Mouse (Mus musculus) liver, adult 2 months (tissue): ENCODE measurements around the gene Dclre1b.

Experiments
- CTCF ChIP-seq: fragments of 200-500 bp; IDR thresholded peaks from 2 replicates; pipeline ENCODE4 v1.5.1; 2011; ENCODE audit warnings: low read depth, low read length, control low read depth
- POLR2A ChIP-seq: fragments of 200-500 bp; IDR thresholded peaks from 2 replicates; pipeline ENCODE4 v1.6.1; 2011; ENCODE audit warnings: low read length, control low read depth; ENCODE audit not compliant: insufficient read depth; ENCODE audit errors: extremely low read depth

GRCm38 (mm10) chr3:103827548-103827947 is 18.3 kb upstream of the Dclre1b start:
- TF ChIP-seq POLR2A, result no peak
- TF ChIP-seq CTCF, result no peak
